Mouse (Mus musculus) cortical plate, adult 2 months (tissue): ENCODE data around the gene Lman1l.

ENCODE experiments used
- CTCF ChIP-seq: fragments of 200-500 bp; IDR thresholded peaks from 2 replicates; pipeline ENCODE4 v1.5.1; 2011; ENCODE audit warnings: mild to moderate bottlenecking, control low read depth, low read length; ENCODE audit not compliant: insufficient read depth; ENCODE audit errors: extremely low read depth
- POLR2A ChIP-seq: fragments of 200-500 bp; IDR thresholded peaks from 2 replicates; pipeline ENCODE4 v1.6.1; 2011; ENCODE audit warnings: mild to moderate bottlenecking, low read length, control low read depth; ENCODE audit not compliant: insufficient read depth; ENCODE audit errors: extremely low read depth

DNA sequence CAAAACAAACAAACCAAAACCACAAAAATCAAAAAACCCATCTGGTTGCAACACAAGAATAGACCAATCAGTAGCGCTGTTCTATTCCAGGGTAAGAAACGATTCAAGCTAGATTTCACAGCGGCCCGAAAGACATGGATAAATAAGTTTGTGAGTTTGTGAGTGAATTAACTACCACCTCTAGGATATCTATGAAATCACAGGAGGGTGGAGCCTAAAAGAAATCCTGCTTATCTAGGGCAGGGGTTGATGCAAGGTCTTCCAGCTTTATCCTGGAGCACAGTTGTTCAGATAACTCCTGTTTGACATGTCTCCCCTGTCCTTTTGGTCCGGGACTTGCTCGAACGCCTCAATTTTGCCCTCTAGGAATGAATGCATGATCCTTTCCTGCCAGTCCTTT lies 60.3 kb downstream of the Lman1l start:
- TF ChIP-seq CTCF (no peak), POLR2A (no peak)
